Mouse (Mus musculus) cerebellum, postnatal 4 days (tissue): ENCODE results near the gene Mief2.

ENCODE experiments used
- DNase-seq, 2 experiments: peaks; one replicate each; pipeline ENCODE4 v3.0.0; 2022; ENCODE audit warnings: low spot score in 2 of 2, mixed read lengths in 1 of 2

Gene Mief2

DNA sequence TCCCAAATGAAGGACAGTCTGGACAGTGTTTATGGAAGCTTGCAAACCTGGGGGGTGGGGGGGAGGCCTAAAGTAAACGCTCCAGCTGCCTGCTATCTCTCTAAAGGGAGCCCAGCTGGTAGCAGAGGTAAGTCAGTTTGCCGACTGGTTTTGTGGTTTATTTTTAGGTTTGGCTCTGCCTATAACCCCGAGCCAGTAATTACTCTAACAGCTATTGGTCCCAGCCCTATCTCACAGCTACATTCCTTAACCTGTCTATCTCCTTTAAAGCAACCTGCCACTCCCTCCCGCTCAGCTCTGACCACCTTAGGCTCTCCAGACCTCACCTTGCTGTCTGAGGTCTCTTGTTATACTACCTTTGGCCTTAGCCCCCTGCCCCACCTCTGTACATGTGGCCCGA is 8.9 kb upstream of the Mief2 start:
- no peak for DNase-seq

DNA sequence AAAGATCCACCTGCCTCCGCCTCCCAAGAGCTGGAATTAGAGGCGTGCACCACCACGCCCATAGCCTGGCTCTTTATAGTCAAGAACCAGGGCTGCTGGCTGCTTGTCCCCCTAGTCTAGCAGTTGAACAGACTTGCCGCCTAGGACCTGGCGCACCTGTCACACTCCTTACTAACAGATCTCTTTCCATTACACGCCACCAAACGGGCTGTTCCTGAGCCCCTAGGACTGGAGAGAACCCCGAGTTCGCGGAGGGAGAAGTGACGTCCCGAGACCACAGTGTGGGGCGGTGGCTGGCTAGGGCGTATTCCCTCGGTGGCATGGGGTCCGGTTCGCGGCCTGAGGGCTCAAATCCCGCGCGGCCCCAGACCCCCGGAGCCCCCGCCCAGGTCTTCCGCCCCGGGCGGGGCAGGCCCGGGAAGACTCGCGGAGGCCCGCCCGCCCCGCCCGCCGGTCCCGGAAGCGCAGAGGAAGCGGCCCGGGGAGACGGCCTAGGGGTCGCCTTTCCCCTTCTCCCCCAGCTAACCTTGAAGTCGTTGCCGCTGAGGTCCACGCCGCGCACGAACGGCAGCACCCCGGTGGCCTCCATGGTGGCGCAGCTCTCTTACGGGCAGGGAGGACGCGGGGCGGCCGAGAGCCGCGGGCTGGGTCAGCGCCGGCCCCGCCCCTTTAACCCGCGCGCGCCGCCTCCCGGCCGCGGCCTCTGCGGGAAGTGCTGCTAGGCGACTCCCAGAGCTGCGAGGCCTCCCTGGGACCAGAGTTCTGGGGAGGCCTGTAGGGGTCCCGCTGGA is 1.4 kb upstream of the Mief2 start, which contains the start of gene Flii:
Flii (minus strand) TSS at position 663 of the 791 bp plus-strand sequence.
- DNase-seq: peak; percentile 52 to 81

DNA sequence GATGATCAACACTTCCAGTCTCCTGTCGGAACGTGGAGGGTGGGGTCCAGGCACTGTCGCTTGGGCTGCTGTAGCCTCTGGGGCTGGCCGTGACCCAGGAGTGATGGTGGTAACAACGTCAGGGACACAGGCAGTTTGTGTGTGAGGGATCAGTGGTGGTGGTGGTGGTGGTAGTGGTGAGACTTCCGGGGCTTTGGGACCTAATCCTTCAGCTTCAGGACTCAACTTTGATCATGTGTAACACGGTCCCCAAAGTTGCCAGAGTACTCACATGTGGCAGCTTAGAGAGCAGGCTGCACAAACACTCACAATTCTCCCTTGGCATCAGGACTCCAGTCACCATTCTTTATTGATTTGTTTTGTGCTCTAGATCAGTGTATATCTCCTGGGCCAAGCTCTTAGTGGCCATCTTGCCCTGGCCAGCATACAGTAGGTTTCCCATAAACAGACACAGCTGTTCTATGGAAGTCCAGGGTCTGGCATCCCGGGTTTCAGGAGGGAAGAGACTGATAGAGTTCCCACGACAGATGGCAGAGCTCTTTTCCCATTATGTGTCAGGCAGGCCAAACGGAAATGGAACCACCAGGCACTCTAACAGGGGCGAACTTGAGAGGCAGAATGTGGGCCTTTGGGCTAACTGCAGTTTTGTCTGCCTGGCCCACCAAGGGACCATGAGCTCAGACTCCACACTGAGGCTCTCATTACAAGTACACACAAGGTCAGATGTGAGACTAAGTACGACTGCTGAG is 632 bp upstream of the Mief2 start:
- DNase-seq: no peak

DNA sequence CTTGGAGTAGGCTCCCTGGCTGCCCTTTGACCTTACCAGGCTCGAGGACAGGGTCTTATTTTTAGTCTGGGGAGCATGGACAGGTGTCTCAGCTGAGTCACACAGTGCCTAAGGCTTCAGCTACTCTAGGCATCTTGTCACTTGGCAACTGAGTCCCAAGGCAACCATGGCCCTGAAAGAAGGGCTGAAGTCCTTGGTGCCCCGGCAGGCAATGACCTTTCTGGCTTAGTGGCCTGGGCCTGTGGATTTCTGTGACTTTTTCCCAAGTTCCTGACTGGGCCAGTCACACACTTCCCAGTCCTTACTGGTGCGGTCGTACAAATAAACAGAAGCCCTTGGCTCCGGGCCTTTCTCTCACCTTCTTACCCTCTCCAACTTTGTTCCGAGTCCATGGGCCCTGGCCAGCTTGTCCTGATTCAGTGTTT is 1.0 kb downstream of the Mief2 start:
- no peak for DNase-seq

DNA sequence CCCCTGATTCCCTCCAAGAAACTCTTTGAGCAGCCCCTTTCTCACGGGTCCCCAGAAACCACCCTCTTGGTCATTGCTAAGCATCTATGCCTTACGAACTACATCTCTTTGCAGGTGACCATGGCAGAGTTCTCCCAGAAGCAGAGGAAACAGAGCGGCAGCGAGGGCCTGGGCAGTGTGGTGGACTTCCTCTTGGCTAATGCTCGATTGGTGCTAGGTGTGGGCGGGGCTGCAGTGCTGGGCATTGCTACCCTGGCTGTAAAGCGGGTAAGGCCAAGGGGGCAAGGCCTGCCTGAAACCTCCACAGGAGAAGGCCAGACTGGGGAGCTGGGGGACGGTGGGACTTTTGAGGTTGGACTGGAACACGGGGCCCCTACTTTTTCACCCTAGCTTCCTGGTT is 2.0 kb downstream of the Mief2 start:
- DNase-seq: no peak

DNA sequence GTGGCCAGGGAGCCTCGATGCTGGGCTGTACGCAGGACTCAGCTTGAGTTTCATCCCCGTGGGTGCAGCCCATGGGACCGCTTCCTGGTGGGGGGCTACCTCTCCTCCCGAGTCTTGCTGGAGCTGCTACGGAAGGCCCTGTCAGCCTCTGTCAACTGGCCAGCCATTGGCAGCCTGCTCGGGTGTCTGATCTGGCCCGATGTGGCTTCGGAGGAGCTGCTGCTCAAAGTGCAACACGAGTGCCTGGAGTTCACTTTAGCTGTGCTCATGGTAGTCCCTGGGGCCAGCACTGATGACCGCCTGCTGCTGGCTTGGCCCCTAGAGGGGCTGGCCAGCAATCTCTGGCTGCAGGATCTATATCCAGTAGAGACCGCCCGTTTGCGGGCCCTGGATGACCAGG is 3.1 kb downstream of the Mief2 start:
- DNase-seq: no peak

DNA sequence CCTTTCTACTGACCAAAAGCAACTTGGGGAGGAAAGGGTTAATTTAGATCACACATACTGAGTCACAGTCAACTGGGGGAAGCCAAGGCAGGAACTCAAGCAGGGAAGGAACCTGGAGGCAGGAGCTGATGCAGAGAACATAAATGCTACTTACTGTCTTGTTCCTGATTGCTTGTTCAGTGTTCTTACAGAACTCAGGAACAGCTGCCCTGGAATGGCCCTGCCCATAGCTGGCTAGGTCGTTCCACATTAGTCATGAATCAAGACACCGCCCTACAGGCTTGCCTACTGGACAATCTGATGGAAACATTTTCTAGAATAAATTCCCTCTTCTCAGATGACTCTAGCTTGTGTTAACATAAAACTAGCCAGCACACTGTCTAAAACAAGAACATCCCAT is 6.0 kb downstream of the Mief2 start:
- DNase-seq: no peak

DNA sequence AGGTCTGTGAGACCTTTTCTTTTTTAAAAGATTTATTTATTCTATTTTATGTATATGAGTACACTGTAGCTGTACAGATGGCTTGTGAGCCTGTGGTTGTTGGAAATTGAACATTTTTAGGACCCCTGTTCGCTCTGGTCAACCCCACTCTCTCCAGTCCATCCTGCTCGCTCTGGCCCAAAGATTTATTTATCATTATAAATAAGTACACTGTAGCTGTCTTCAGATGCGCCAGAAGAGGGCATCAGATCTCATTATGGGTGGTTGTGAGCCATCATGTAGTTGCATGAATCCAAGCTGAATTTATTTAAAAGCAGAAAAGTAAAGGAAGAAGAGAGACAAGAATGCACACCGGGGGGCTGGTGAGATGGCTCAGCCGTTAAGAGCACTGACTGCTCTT is 7.0 kb downstream of the Mief2 start:
- DNase-seq: no peak

DNA sequence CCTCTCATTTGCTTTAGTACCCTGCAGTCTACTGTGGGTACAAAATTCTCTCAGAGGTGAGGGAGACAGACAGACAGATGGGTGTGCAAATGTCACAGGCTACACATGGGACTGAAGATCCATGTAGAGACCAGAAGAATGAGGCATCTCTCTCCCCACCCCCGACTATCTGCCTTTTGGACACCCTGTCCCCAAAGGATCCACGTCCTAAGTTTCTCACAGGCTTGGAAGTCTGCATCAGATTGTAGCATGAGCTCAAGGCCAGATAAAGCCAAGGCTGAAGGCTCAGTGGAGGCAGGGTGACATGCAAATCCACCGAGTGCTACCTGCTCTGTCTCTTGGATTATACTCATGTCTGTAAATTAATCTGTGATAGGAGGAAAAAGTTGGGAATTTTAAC is 8.3 kb downstream of the Mief2 start:
- DNase-seq: no peak

DNA sequence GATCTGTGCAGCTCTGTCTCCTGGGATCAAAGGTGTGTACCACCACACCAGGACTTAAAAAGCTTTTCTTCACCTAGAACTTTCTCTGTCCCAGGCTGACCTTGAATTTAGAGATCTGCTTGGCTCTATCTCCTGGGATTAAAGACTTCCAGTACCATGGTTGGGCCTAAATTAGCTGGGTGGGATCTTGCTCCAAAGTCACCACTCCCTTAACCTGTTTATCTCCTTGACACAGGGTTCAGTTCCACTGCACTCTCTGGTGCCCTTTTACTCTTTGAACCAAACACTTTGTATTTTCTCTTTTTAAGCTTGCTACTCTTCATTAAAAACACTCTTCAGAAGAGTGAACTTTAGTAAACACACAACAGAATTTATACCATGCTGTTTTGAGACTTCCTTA is 9.3 kb downstream of the Mief2 start:
- DNase-seq: no peak

DNA sequence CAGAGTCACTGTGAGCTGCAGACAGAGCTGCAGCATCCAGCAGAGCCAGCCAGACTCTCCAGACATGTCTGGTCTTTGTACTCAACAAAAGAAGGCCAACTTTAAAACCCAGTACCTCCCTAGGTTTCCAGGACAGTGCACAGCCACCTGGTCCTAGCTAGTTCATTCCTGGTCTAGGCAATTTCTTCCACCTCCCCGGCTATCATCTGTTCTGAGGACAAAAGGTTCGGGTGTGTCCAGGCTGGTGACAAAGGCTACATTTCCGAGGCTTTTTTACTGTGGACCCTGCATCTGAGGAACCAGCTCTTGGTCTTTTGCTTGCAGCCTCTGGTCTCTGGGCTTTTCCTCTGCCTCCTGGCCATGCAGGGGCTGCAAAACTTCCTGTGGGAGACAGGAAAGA is 12.1 kb downstream of the Mief2 start:
- DNase-seq: no peak

DNA sequence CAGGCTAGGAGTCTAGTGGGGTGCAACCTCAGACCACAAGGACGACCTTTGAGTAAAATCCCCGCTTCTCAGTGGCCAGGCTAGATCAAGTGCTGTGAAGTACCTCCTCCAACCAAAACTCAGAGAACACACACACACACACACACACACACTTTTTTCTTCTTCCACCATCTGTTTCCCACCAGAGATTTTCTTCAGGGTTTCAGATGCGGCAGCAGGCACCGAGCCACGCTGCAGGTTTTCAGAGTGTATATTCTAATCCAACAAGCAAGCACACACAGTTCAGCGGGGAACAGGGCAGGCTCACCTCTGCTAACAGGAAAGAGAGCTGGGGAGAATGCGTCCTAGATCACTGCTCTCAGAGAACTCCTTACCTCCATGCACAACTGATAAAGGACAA is 27.4 kb downstream of the Mief2 start:
- DNase-seq: no peak

DNA sequence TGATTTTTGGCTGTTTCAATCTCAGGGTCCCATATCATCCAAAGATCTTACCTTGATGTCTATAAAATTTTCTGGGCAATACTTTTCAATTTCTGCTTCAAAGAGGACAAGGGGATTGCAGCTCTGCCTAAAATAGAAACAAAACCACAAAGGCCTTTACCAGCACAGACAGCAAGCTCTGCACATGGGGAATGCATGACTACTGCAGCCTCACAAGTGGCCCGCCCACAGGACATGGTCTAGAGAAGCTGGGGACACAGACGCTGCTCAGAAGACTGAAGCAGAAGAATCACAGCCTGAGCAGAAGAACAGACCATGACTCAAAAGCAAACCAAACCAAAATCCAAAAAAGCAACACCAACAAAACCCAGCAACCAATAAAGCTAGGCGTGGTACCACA is 33.5 kb downstream of the Mief2 start:
- no peak for DNase-seq

DNA sequence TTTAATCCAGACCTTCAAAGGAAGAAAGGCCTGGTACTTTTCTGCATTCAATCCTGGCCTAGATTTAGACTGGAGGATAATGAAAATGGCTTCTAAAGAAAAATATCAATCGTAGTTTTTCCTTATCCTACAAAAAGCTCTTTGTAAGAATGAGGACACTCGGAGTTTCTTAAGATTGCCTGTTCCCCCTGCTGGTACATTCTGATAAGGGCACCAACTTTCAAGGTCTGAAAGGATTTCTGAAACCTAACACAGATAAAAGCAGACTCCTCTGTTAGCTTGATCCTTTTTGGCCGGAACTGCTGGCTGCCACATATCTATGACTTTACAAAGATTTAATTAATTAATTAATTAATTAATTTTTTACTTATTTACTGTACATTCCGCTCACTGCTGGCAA is 38.8 kb downstream of the Mief2 start:
- DNase-seq: no peak

DNA sequence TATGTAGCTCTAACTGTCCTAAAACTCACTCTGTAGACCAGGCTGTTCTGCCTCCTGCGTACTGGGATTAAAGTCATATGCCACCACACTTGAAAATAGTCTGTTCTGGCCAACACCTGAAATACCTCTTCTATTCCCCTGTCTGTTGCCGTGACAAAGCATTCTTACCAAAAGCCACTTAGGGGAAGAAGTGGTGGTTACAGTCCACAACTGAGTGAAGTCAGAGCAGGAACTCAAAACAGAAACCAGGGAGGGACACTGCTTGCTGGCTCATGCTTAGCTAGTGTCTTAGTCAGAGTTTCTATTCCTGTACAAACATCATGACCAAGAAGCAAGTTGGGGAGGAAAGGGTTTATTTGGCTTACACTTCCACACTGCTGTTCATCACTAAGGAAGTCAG is 41.1 kb downstream of the Mief2 start:
- DNase-seq: no peak

DNA sequence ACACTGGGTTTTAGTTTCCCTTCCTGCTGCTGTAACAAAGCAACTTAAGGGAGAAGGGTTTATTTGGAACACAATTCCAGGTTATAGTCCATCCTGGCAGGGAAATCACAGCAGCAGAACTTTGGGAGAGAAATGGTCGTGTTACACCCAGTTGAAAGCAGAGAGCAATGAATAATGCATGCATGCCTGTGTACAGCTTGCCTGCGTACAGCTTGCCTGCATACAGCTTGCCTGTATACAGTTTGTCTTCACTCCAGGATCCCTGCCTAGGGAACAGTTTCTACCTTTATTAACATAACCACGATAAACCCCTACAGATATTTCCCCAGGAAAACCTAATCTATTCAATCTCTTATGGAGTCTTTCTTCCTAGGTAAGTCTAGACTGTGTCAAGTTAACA is 42.6 kb downstream of the Mief2 start:
- DNase-seq: no peak

DNA sequence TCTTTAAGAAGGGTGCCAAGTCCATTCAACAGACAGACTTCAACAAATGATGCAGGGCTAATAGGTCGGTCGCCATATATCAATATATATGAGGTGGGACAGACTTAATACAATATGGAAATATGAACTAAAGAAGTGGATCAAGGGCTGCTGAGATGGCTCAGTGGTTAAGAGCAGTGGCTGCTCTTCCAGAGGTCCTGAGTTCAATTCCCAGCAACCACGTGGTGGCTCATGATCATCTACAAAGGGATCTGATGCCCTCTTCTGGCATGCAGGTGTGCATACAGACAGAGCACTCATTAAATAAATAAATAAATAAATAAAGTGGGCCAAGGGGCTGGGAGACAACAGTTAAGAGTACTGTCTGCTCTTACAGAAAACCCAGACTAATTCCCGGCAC is 44.0 kb downstream of the Mief2 start:
- no peak for DNase-seq

DNA sequence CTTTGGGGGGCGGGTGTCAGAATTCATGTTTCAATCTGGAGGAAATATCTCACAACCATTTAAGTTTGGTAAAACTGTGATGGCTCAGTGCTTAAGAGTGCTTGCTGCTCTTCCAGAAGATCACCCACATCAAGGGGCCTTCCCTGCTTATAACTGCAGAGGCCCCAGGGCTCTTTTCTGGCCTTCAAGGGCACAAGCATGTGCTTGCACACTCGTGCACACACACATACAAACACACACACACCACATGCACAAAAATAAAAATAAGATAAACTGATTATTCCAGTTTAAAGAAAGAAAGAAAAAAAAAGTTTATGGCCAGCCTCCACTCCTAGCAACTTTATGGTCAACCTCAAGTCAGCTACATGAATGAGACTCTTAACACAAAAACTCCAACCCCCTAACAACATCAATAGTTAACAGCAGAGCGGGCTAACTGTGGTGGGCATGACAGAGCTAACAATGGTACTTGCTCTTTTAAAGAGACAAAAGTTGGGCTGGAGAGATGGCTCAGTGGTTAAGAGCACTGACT is 46.0 kb downstream of the Mief2 start:
- DNase-seq: no peak

DNA sequence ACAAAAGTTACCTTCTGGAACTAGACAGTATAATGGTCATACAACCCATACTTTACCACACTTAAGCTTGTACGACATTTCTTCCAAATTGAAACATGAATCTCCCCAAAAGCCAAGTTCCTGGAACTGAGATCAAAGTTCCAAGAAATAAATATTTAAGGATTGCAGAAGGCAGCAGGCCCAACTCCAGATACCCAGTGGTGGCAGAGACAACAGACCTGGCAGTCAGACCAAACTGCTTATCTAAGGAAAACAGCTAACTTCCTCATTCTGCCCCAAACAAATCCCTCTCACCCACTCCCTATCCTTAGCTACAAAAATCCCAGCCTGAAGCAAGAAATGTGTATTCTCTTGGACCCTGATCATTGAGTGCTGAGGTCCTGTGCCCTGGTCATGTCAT is 46.6 kb downstream of the Mief2 start:
- no peak for DNase-seq

DNA sequence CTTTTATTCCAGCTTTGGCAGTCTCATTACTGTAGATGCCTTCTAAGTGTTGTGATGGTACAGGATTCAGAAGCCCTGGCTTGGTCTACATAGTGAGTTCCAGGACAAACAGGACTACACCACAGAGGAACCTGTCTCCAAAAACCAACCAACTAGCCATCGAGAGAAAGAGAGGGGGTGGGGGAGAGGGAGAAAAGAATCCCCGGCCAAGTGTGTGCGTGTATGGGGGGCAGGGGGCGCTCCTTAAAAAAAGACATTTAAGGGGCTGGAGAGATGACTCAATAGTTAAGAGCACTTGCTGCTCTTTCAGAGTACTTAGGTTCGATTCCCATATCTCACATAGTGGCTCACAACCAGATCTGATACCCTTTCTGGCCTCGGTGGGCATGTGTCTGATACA is 47.4 kb downstream of the Mief2 start:
- no peak for DNase-seq

DNA sequence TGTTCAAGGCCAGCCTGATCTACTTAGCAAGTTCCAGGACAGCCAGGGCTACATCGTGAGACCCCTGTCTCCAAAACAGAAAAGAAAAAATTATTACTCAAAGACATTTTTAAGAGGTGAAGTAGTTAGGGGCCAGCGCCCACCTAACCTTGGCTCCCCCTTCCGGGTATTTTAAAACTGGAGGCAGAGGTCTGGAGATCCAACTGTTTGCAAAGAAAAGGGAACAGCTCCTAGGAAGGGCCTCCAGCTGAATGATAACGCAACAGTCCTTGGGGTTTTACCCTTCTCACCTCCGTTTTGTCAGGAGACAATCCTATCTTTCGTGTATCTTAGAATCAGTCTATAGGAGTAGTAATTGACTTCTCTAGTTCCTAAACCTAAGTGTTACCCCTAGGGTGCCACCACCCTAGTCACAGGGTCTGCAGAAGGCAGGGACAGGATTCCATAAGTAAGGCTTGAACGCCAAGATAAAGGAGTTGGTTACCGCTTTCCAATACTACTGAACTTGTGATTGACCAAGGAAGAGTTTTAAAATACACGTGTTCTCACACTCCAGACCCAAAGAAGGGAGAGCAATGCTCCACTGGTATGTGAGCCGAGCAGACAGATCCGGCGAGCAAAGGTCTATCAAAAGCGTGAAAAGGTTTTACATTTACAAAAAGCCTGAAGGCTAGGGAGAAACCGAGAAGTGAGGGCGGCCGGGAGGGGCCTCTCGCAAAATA is 48.1 kb downstream of the Mief2 start:
- no peak for DNase-seq
